Mouse (Mus musculus): Measurements from ENCODE around the gene Mllt1.

DNA sequence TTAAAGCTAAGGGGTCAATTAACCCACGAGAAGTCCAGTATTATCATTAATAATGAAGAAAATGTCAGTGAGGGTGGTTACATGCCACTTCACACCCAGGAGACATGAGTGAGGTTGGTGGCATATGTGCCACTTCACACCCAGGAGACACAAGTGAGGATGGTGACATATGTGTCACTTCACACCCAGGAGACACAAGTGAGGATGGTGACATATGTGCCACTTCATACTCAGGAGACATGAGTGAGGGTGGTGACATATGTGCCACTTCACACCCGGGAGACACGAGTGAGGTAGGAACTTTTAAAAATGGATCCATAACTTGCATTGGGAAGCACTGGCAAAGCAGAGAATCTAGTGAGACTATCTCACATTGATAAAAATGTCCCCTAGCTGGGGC is 84.0 kb downstream of the Mllt1 start:
- TF ChIP-seq CHD2 (IDR thresholded peaks at IDR 0.05; ENCODE audit: low read depth, low read length) (no peak), HCFC1 (IDR thresholded peaks at IDR 0.05; ENCODE audit: borderline replicate concordance, insufficient read depth, low read length) (no peak)

Data from ES-E14 (cell line).